ENCODE assay signal across 8 mouse cellular contexts in the genomic region with DNA sequence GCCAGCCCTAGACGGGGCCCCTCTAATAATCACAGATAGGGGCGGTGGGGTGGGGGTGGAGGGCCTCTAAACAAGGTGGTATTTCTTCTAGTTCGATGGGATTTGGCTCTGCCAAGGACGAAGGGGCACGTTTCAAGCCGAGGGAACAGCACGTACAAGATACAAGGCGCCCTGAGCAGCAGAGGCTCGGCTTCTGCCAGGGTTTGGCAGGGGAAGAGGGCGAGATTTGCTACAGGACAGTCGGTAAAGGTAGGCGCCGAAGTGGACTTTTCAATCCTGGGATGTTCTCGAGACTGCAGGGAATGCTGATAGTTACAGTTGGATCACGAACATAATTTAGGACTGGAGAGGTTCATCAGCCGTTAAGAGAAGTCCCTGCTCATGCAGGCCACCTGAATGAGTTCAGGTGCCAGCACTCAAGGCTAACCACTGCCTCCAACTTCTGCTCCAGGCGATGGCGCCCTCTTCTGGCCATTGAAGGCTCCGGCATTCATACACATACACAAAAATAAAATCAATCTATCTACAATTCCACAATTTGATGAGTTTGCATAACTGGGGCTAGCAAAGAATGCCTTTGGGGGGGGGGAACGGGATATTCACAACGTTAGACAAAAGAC. TPM values are rescaled to one million over a fixed set of nuclear protein-coding genes. Genes with fewer than 3 reads are reported as not detected.
DNase-seq lines count a peak whose midpoint lies in the region; ATAC-seq lines count a peak whose summit lies in the region.

No protein-coding gene starts in this region.

- ATAC-seq in CD4-positive, CD25-positive, alpha-beta regulatory T cell, adult 4 months, result peak; percentile 10
- no peak for ATAC-seq in embryonic facial prominence, embryonic 13.5 days (ENCODE audit: insufficient number of reproducible peaks, insufficient read depth, low FRiP score, low TSS enrichment, low read depth)
- ATAC-seq in heart, embryonic 16.5 days (replicated peaks; ENCODE audit: extremely low read depth, insufficient read depth, low FRiP score), result no peak

- peaks cover 22% of the 10 kb centered on the region for H3K36me3 ChIP-seq in embryonic facial prominence, embryonic 13.5 days
- H3K36me3 ChIP-seq in heart, embryonic 16.5 days (ENCODE audit: control insufficient read depth, insufficient read depth), result peaks cover 16% of the 10 kb centered on the region
- H3K36me3 ChIP-seq in midbrain, embryonic 10.5 days, result peaks cover 25% of the 10 kb centered on the region
- H3K36me3 ChIP-seq in splenic B cell, adult 2 months (ENCODE audit: control insufficient read depth, insufficient read depth, low read length, poor library complexity, severe bottlenecking), result peaks cover 4% of the 10 kb centered on the region; the same call in 1 of the 2 replicates

- peak overlapping the region; percentile 94 for H3K4me2 ChIP-seq in embryonic facial prominence, embryonic 13.5 days
- H3K4me2 ChIP-seq in heart, embryonic 16.5 days (ENCODE audit: low read depth, low read length), result peak overlapping the region; percentile 65

- no peaks in the 10 kb centered on the region for H3K9me3 ChIP-seq in embryonic facial prominence, embryonic 13.5 days
- H3K9me3 ChIP-seq in heart, embryonic 16.5 days (replicated peaks; ENCODE audit: control insufficient read depth, low read length), result no peaks in the 10 kb centered on the region
- H3K9me3 ChIP-seq in midbrain, embryonic 10.5 days (replicated peaks), result no peaks in the 10 kb centered on the region

- DNase-seq in adrenal gland, postnatal 10 days, result peak; percentile 76
- peak; percentile 78 to 84 for DNase-seq in kidney, postnatal 4 days
- peak; percentile 67 for DNase-seq in midbrain, embryonic 10.5 days (ENCODE audit: low spot score)
- DNase-seq in splenic B cell, adult 2 months (ENCODE audit: low read depth, low spot score), result peak; percentile 89
- DNase-seq in layer of hippocampus, postnatal 36 days, result no peak

- 3% methylated on average over 21 of the region's 21 CpGs for WGBS in embryonic facial prominence, embryonic 13.5 days
- WGBS in heart, embryonic 16.5 days, result 3% methylated on average over 21 of the region's 21 CpGs
- 9% methylated on average over 21 of the region's 21 CpGs for WGBS in midbrain, embryonic 10.5 days

- H3K9ac ChIP-seq in embryonic facial prominence, embryonic 13.5 days, result peak overlapping the region; percentile 99
- peak overlapping the region; percentile 74 for H3K9ac ChIP-seq in heart, embryonic 16.5 days (ENCODE audit: low read length)

- no peaks in the 10 kb centered on the region for H3K27me3 ChIP-seq in embryonic facial prominence, embryonic 13.5 days
- no peaks in the 10 kb centered on the region for H3K27me3 ChIP-seq in heart, embryonic 16.5 days (ENCODE audit: control insufficient read depth, insufficient read depth, low read length)
- H3K27me3 ChIP-seq in midbrain, embryonic 10.5 days (ENCODE audit: low read depth, poor library complexity, severe bottlenecking), result peaks cover 31% of the 10 kb centered on the region
- H3K27me3 ChIP-seq in splenic B cell, adult 2 months (ENCODE audit: control insufficient read depth, insufficient read depth, low read length, poor library complexity, severe bottlenecking), result no peaks in the 10 kb centered on the region

- H3K4me1 ChIP-seq in embryonic facial prominence, embryonic 13.5 days, result peaks cover 57% of the 10 kb centered on the region
- peaks cover 33% of the 10 kb centered on the region for H3K4me1 ChIP-seq in heart, embryonic 16.5 days (ENCODE audit: control insufficient read depth, insufficient read depth, low read length)
- peaks cover 61% of the 10 kb centered on the region for H3K4me1 ChIP-seq in midbrain, embryonic 10.5 days

- peak overlapping the region; percentile 98 for H3K27ac ChIP-seq in embryonic facial prominence, embryonic 13.5 days
- H3K27ac ChIP-seq in heart, embryonic 16.5 days (ENCODE audit: low read length), result peak overlapping the region; percentile 98
- peak overlapping the region; percentile 69 for H3K27ac ChIP-seq in midbrain, embryonic 10.5 days (replicated peaks)

- peak overlapping the region; percentile 91 for H3K4me3 ChIP-seq in embryonic facial prominence, embryonic 13.5 days
- H3K4me3 ChIP-seq in heart, embryonic 16.5 days (ENCODE audit: low read length), result peak overlapping the region; percentile 82
- H3K4me3 ChIP-seq in midbrain, embryonic 10.5 days, result peak overlapping the region; percentile 97

RNA-seq across cellular contexts. Expression of a gene that starts 0.9 kb away (rescaled TPM):
- 10 to 100 TPM; 39.8 to 48.3 TPM for polyA plus RNA-seq in CD4-positive, CD25-positive, alpha-beta regulatory T cell, adult 4 months (2017; shearing (Covaris generic))
- 100 to 1,000 TPM; 132 to 142 TPM for total RNA-seq in adrenal gland, postnatal 10 days (2021)
- polyA plus RNA-seq in embryonic facial prominence, embryonic 13.5 days (2015; fragmentation: Nextera tagmentation; extraction: Ambion mirVana), result 91.0 and 92.3 TPM in 2 replicates
- 64.6 and 66.7 TPM in 2 replicates for polyA plus RNA-seq in heart, embryonic 16.5 days (2015; fragmentation: Nextera tagmentation; extraction: Ambion mirVana)
- polyA plus RNA-seq in midbrain, embryonic 10.5 days (2016; fragmentation: Nextera tagmentation; extraction: Ambion mirVana), result 31.8 and 34.4 TPM in 2 replicates
- 10 to 100 TPM; 25.9 to 28.4 TPM for total RNA-seq in layer of hippocampus, postnatal 36 days (2021)

RNA-seq across cellular contexts. Expression of a gene that starts 15.4 kb away (rescaled TPM):
- polyA plus RNA-seq in CD4-positive, CD25-positive, alpha-beta regulatory T cell, adult 4 months (2017; shearing (Covaris generic)), result 1 to 10 TPM in 1 of 2 experiments, under 1 TPM in 1; 0.78 to 4.0 TPM
- 1 to 10 TPM; 8.2 to 8.9 TPM for total RNA-seq in adrenal gland, postnatal 10 days (2021)
- 1.8 and 2.8 TPM in 2 replicates for polyA plus RNA-seq in embryonic facial prominence, embryonic 13.5 days (2015; fragmentation: Nextera tagmentation; extraction: Ambion mirVana)
- polyA plus RNA-seq in heart, embryonic 16.5 days (2015; fragmentation: Nextera tagmentation; extraction: Ambion mirVana), result 3.4 and 4.3 TPM in 2 replicates
- polyA plus RNA-seq in midbrain, embryonic 10.5 days (2016; fragmentation: Nextera tagmentation; extraction: Ambion mirVana), result 1.4 and 2.2 TPM in 2 replicates
- total RNA-seq in layer of hippocampus, postnatal 36 days (2021), result 1 to 10 TPM; 2.6 to 3.6 TPM

RNA-seq across cellular contexts. Expression of a gene that starts 18.8 kb away (rescaled TPM):
- polyA plus RNA-seq in CD4-positive, CD25-positive, alpha-beta regulatory T cell, adult 4 months (2017; shearing (Covaris generic)), result under 1 TPM; 0.23 to 0.33 TPM
- 1 to 10 TPM; 2.6 to 2.9 TPM for total RNA-seq in adrenal gland, postnatal 10 days (2021)
- polyA plus RNA-seq in embryonic facial prominence, embryonic 13.5 days (2015; fragmentation: Nextera tagmentation; extraction: Ambion mirVana), result 0.20 and 2.0 TPM in 2 replicates
- polyA plus RNA-seq in heart, embryonic 16.5 days (2015; fragmentation: Nextera tagmentation; extraction: Ambion mirVana), result 0.37 and 1.7 TPM in 2 replicates
- 0.15 and 0.25 TPM in 2 replicates for polyA plus RNA-seq in midbrain, embryonic 10.5 days (2016; fragmentation: Nextera tagmentation; extraction: Ambion mirVana)
- total RNA-seq in layer of hippocampus, postnatal 36 days (2021), result under 1 TPM; 0.10 to 0.33 TPM

RNA-seq across cellular contexts. Expression of a gene that starts 28.5 kb away (rescaled TPM):
- polyA plus RNA-seq in CD4-positive, CD25-positive, alpha-beta regulatory T cell, adult 4 months (2017; shearing (Covaris generic)), result under 1 TPM in 1 of 2 experiments, not detected in 1; 0.29 TPM
- total RNA-seq in adrenal gland, postnatal 10 days (2021), result under 1 TPM; 0.33 to 0.45 TPM
- polyA plus RNA-seq in embryonic facial prominence, embryonic 13.5 days (2015; fragmentation: Nextera tagmentation; extraction: Ambion mirVana), result 0.63 and 0.77 TPM in 2 replicates
- 0.62 and 1.1 TPM in 2 replicates for polyA plus RNA-seq in heart, embryonic 16.5 days (2015; fragmentation: Nextera tagmentation; extraction: Ambion mirVana)
- polyA plus RNA-seq in midbrain, embryonic 10.5 days (2016; fragmentation: Nextera tagmentation; extraction: Ambion mirVana), result 0.12 and 0.22 TPM in 2 replicates
- 1 to 10 TPM; 1.0 to 1.2 TPM for total RNA-seq in layer of hippocampus, postnatal 36 days (2021)

Comparison
In these comparisons a context has a peak if more than half of its experiments do, and no peak if none do; other contexts are left out.
1. DNase-seq: peak in adrenal gland, postnatal 10 days (single experiment), kidney, postnatal 4 days (2 of 2), midbrain, embryonic 10.5 days (single experiment) and splenic B cell, adult 2 months (single experiment); none in layer of hippocampus, postnatal 36 days (0 of 2).
2. Peak in every context shown above with its lines, with median percentiles within 50 percentile points of each other: H3K27ac ChIP-seq and H3K4me3 ChIP-seq.